Mouse (Mus musculus) CH12.LX (cell line): ENCODE data around the gene Tkfc. TPM values are rescaled to one million over a fixed set of nuclear protein-coding genes. Genes with fewer than 3 reads are reported as not detected.

Experiments used
- DNase-seq: peaks from one replicate; pipeline ENCODE4 v3.0.0-alpha.2; 2013; ENCODE audit errors: extremely low read depth
- H3K27ac ChIP-seq: 2 replicates; pipeline ENCODE4 v1.5.1; 2012; ENCODE audit warnings: low read depth, mild to moderate bottlenecking, control low read depth, moderate library complexity; ENCODE audit not compliant: insufficient read depth
- H3K27me3 ChIP-seq: replicated peaks from 2 replicates; pipeline ENCODE3; 2012; ENCODE audit warnings: inconsistent platforms
- H3K36me3 ChIP-seq, 2 experiments: replicated peaks in 1 of 2; 2 replicates each; pipeline versions ENCODE3 to v1.6.1; 2012; ENCODE audit warnings: inconsistent platforms in 1 of 2, low read length in 1 of 2, mild to moderate bottlenecking in 1 of 2, mixed read lengths in 1 of 2, moderate library complexity in 1 of 2; ENCODE audit not compliant: control insufficient read depth in 1 of 2, insufficient read depth in 1 of 2
- H3K4me1 ChIP-seq, 2 experiments: 2 replicates each; pipeline ENCODE4 v1.6.1; 2012; ENCODE audit warnings: inconsistent platforms in 1 of 2, moderate library complexity in 1 of 2; ENCODE audit not compliant: insufficient read depth in 2 of 2, control insufficient read depth in 1 of 2
- H3K4me2 ChIP-seq: 2 replicates; pipeline ENCODE4 v1.6.1; 2012; ENCODE audit warnings: low read depth, mild to moderate bottlenecking, control low read depth; ENCODE audit not compliant: poor library complexity, insufficient read depth, severe bottlenecking
- H3K4me3 ChIP-seq, 3 experiments: fragments of 150-350 bp in 1 of 3; sonication (generic) in 1 of 3; replicated peaks in 1 of 3; 2 replicates each; pipeline versions ENCODE3 to v1.5.1; 2011 to 2012; ENCODE audit warnings: low read depth in 2 of 3, low read length in 2 of 3, mild to moderate bottlenecking in 2 of 3, moderate library complexity in 2 of 3, control low read depth in 1 of 3, improper control_type of control experiment in 1 of 3, inconsistent platforms in 1 of 3, mixed read lengths in 1 of 3; ENCODE audit not compliant: poor library complexity in 1 of 3
- H3K79me2 ChIP-seq: replicated peaks from 2 replicates; pipeline ENCODE4 v1.6.1; 2012; ENCODE audit warnings: mild to moderate bottlenecking, moderate library complexity; ENCODE audit not compliant: control insufficient read depth, poor library complexity, insufficient read depth, severe bottlenecking; ENCODE audit errors: extremely low read depth
- H3K9ac ChIP-seq: 2 replicates; pipeline ENCODE4 v1.6.1; 2012; ENCODE audit warnings: low read depth, mild to moderate bottlenecking, control low read depth, moderate library complexity; ENCODE audit not compliant: insufficient read depth
- H3K9me3 ChIP-seq: replicated peaks from 2 replicates; pipeline ENCODE3; 2012; ENCODE audit warnings: low read length, inconsistent platforms, mixed read lengths
- BHLHE40 ChIP-seq: IDR thresholded peaks from 2 replicates; pipeline ENCODE4 v1.6.1; 2011; ENCODE audit warnings: mild to moderate bottlenecking, low read depth, low read length, improper control_type of control experiment
- CHD1 ChIP-seq: IDR thresholded peaks from 2 replicates; pipeline ENCODE4 v1.6.1; 2012; ENCODE audit warnings: low read depth, low read length, improper control_type of control experiment, inconsistent platforms
- CHD2 ChIP-seq: IDR thresholded peaks from 2 replicates; pipeline ENCODE4 v1.6.1; 2011; ENCODE audit warnings: low read length, improper control_type of control experiment
- CTCF ChIP-seq, 2 experiments: IDR thresholded peaks in 1 of 2; conservative IDR thresholded peaks in 1 of 2; 2 replicates each; pipeline ENCODE4 v1.5.1; 2011 to 2012; ENCODE audit warnings: low read depth in 2 of 2, low read length in 2 of 2, improper control_type of control experiment in 1 of 2, inconsistent platforms in 1 of 2, mild to moderate bottlenecking in 1 of 2, moderate library complexity in 1 of 2
- E2F4 ChIP-seq: IDR thresholded peaks from 2 replicates; pipeline ENCODE4 v1.6.1; 2011; ENCODE audit warnings: low read depth, low read length, improper control_type of control experiment; ENCODE audit not compliant: insufficient replicate concordance
- EP300 ChIP-seq: IDR thresholded peaks from 2 replicates; pipeline ENCODE4 v1.6.1; 2011; ENCODE audit warnings: low read length, improper control_type of control experiment
- ETS1 ChIP-seq: conservative IDR thresholded peaks from 2 replicates; pipeline ENCODE4 v1.6.1; 2012; ENCODE audit warnings: low read depth, mild to moderate bottlenecking, inconsistent platforms, low read length, improper control_type of control experiment, moderate library complexity
- HCFC1 ChIP-seq: IDR thresholded peaks from 2 replicates; pipeline ENCODE4 v1.6.1; 2012; ENCODE audit warnings: low read depth, mild to moderate bottlenecking, inconsistent platforms, low read length, improper control_type of control experiment
- IRF4 ChIP-seq: IDR thresholded peaks from 2 replicates; pipeline ENCODE4 v1.6.1; 2014; ENCODE audit warnings: low read depth, mild to moderate bottlenecking, inconsistent platforms, low read length, improper control_type of control experiment
- JUN ChIP-seq: IDR thresholded peaks from 2 replicates; pipeline ENCODE4 v1.6.1; 2011; ENCODE audit warnings: low read depth, mild to moderate bottlenecking, low read length, improper control_type of control experiment, moderate library complexity; ENCODE audit not compliant: insufficient read depth
- JUND ChIP-seq: conservative IDR thresholded peaks from 2 replicates; pipeline ENCODE4 v1.6.1; 2011; ENCODE audit warnings: low read depth, low read length, improper control_type of control experiment
- MAFK ChIP-seq: IDR thresholded peaks from 2 replicates; pipeline ENCODE4 v1.6.1; 2011; ENCODE audit warnings: low read length, improper control_type of control experiment; ENCODE audit not compliant: insufficient replicate concordance
- MAX ChIP-seq: IDR thresholded peaks from 2 replicates; pipeline ENCODE4 v1.6.1; 2011; ENCODE audit warnings: low read length, improper control_type of control experiment
- MAZ ChIP-seq: IDR thresholded peaks from 2 replicates; pipeline ENCODE4 v1.6.1; 2012; ENCODE audit warnings: low read depth, mild to moderate bottlenecking, inconsistent platforms, low read length, improper control_type of control experiment, moderate library complexity
- MEF2A ChIP-seq: IDR thresholded peaks from 2 replicates; pipeline ENCODE4 v1.6.1; 2014; ENCODE audit warnings: low read depth, mild to moderate bottlenecking, inconsistent platforms, low read length, improper control_type of control experiment, borderline replicate concordance
- MYC ChIP-seq: IDR thresholded peaks from 2 replicates; pipeline ENCODE4 v1.6.1; 2011; ENCODE audit warnings: low read depth, mild to moderate bottlenecking, improper control_type of control experiment, low read length
- NRF1 ChIP-seq: IDR thresholded peaks from 2 replicates; pipeline ENCODE4 v1.6.1; 2014; ENCODE audit warnings: low read depth, mild to moderate bottlenecking, inconsistent platforms, low read length, improper control_type of control experiment, moderate library complexity
- PAX5 ChIP-seq: IDR thresholded peaks from 2 replicates; pipeline ENCODE4 v1.6.1; 2012; ENCODE audit warnings: low read length, inconsistent platforms, mixed read lengths
- POLR2A ChIP-seq: IDR thresholded peaks from 2 replicates; pipeline ENCODE4 v1.6.1; 2011; ENCODE audit warnings: low read depth, mild to moderate bottlenecking, improper control_type of control experiment, low read length
- POLR2AphosphoS2 ChIP-seq: IDR thresholded peaks from 2 replicates; pipeline ENCODE4 v1.6.1; 2011; ENCODE audit warnings: low read depth, low read length, improper control_type of control experiment
- RAD21 ChIP-seq: IDR thresholded peaks from 2 replicates; pipeline ENCODE4 v1.6.1; 2011; ENCODE audit warnings: low read depth, mild to moderate bottlenecking, low read length, improper control_type of control experiment, moderate library complexity
- SIN3A ChIP-seq: IDR thresholded peaks from 2 replicates; pipeline ENCODE4 v1.6.1; 2012; ENCODE audit warnings: low read length, improper control_type of control experiment, inconsistent platforms
- SMC3 ChIP-seq: IDR thresholded peaks from 2 replicates; pipeline ENCODE4 v1.6.1; 2011; ENCODE audit warnings: low read depth, low read length, improper control_type of control experiment
- TBP ChIP-seq: conservative IDR thresholded peaks from 2 replicates; pipeline ENCODE4 v1.6.1; 2011; ENCODE audit warnings: low read depth, low read length, improper control_type of control experiment
- TCF12 ChIP-seq: IDR thresholded peaks from 2 replicates; pipeline ENCODE4 v1.6.1; 2014; ENCODE audit warnings: low read depth, mild to moderate bottlenecking, inconsistent platforms, low read length, improper control_type of control experiment
- UBTF ChIP-seq: IDR thresholded peaks from 2 replicates; pipeline ENCODE4 v1.6.1; 2012; ENCODE audit warnings: low read depth, mild to moderate bottlenecking, inconsistent platforms, low read length, improper control_type of control experiment, moderate library complexity
- USF1 ChIP-seq: IDR thresholded peaks from 2 replicates; pipeline ENCODE4 v1.6.1; 2014; ENCODE audit warnings: low read depth, mild to moderate bottlenecking, inconsistent platforms, low read length, improper control_type of control experiment
- ZC3H11A ChIP-seq: IDR thresholded peaks from 2 replicates; pipeline ENCODE4 v1.6.1; 2012; ENCODE audit warnings: low read depth, mild to moderate bottlenecking, inconsistent platforms, low read length, improper control_type of control experiment
- ZKSCAN1 ChIP-seq: IDR thresholded peaks from 2 replicates; pipeline ENCODE4 v1.6.1; 2012; ENCODE audit warnings: low read depth, inconsistent platforms, low read length, improper control_type of control experiment, borderline replicate concordance
- ZMIZ1 ChIP-seq: IDR thresholded peaks from 2 replicates; pipeline ENCODE4 v1.6.1; 2012; ENCODE audit warnings: low read depth, mild to moderate bottlenecking, inconsistent platforms, low read length, improper control_type of control experiment
- ZNF384 ChIP-seq: IDR thresholded peaks from 2 replicates; pipeline ENCODE4 v1.6.1; 2012; ENCODE audit warnings: low read depth, low read length, improper control_type of control experiment, inconsistent platforms
- dilution Hi-C: fragments of 300-500 bp; cut with MboI; formaldehyde crosslinking; loops from 2 replicates; pipeline ENCODE4 v1.14.3; 2020; ENCODE audit warnings: low sequenced_read_pairs; ENCODE audit not compliant: extremely low pct_unique_long_range_greater_than_20kb, extremely low pct_ligation_motif_present
- in situ Hi-C: fragments of 300-500 bp; cut with MboI; formaldehyde crosslinking; loops from 3 replicates; pipeline ENCODE4 v1.14.3; 2019; ENCODE audit warnings: low sequenced_read_pairs, low pct_ligation_motif_present, low pct_unique_long_range_greater_than_20kb, mixed read lengths
- polyA plus RNA-seq: library from polyadenylated mRNA; unstranded; fragments of >175 nt; gene quantifications from 2 replicates; pipeline ENCODE4 v1.2.1, GENCODE M21; 2012; ENCODE audit warnings: low read depth; ENCODE audit not compliant: insufficient read length
- total RNA-seq, 2 experiments: library from RNA; depleted of rRNA; stranded (reverse); fragments of 300-350 nt in 1 of 2; fragments of >200 nt in 1 of 2; gene quantifications; 2 replicates each; pipeline ENCODE4 v1.2.3; 2012 to 2014

The Tkfc gene
- total and polyA plus RNA-seq, 3 experiments, result 2.4 to 15.0 (median 11.0) TPM

DNA sequence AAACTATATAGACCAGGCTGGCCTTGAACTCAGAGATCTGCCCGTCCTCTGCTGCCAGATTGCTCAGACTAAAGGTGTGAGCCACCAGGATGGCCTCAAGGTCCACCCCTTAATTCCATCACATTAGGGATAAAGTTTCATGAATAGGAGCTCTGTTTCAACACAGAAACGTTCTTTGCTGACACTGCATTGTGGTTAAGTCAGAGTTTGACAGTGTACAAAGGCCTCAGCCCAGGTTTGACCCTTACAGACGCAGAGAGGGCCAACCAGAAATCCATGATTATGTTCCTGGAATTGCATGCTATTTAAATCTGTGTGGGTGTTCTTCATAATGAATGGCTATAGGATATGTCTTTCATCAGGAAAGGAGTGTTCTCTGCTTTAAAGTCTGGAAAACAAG, 15.2 kb downstream of the Tkfc start:
- Histone ChIP-seq H3K27me3 (no peaks in the 10 kb centered on the region), H3K36me3 (peaks cover 75 to 88% of the 10 kb centered on the region in 2 experiments), H3K4me3 (no peak overlapping the region), H3K4me2 (no peak overlapping the region), H3K79me2 (peaks cover 12% of the 10 kb centered on the region; the same call in 1 of the 2 replicates), H3K9me3 (no peaks in the 10 kb centered on the region), H3K27ac (no peak overlapping the region), H3K9ac (no peak overlapping the region), H3K4me1 (peaks cover 22 to 60% of the 10 kb centered on the region in 2 experiments)
- in situ Hi-C loops (no loop called here), dilution Hi-C loops (no loop called here)
- no peak for TF ChIP-seq POLR2A
- TF ChIP-seq BHLHE40, result no peak
- no peak for TF ChIP-seq ZMIZ1
- TF ChIP-seq JUND, result no peak
- TF ChIP-seq SMC3, result no peak
- no peak for TF ChIP-seq ETS1
- TF ChIP-seq JUN, result no peak
- TF ChIP-seq IRF4, result no peak
- TF ChIP-seq PAX5, result no peak
- no peak for TF ChIP-seq CHD2
- TF ChIP-seq POLR2AphosphoS2, result no peak
- TF ChIP-seq NRF1, result no peak
- TF ChIP-seq USF1, result no peak
- no peak for TF ChIP-seq UBTF
- TF ChIP-seq TCF12, result no peak
- no peak for DNase-seq

DNA sequence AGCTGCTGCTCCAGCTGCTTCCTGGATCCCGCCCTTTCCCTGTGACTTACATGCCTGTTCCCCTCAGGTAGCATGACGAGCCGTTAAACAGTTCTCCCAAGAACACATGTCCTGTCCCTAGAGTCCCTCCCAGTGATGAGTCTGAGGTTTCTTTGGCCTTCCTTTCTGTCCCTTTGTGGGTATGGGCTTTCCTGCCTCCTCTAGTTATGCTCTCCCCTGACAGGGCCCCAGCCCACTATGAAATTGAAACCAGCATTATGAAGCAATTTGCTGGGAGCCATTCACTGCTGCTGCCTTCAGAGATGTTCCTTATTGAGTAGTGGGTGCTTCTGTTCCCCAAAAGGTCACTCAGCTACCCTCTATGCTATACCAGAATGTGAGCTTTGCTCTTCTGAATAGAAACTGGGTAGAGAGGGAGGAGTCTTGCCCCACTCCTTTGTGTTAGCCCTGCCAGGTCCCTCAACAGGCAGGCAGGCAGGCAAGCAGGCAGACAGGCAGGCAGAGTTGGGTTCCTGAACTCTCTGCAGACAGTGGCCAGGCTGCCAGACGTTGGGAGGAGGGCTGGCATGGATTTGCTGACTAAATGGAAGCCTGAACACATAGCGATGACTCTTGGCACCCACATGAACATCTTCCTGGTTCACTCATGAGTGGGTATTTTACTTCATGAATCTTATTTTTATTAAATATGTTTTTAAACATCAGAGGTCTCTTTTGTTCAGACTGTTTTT, 16.2 kb downstream of the Tkfc start:
- peaks cover 25 to 69% of the 10 kb centered on the region in 2 experiments for H3K4me1 ChIP-seq
- TF ChIP-seq SIN3A, result peak; percentile 48; the same call in 1 of the 2 replicates
- TF ChIP-seq BHLHE40, result peak; percentile 26; the same call in 1 of the 2 replicates
- TF ChIP-seq SMC3, result no peak
- TF ChIP-seq POLR2A, result no peak
- no peak for TF ChIP-seq USF1
- TF ChIP-seq IRF4, result peak; percentile 78
- TF ChIP-seq MAFK, result no peak
- TF ChIP-seq EP300, result peak; percentile 36; the same call in 1 of the 2 replicates
- no peak for TF ChIP-seq MYC
- TF ChIP-seq HCFC1, result no peak
- TF ChIP-seq TBP, result no peak
- no peak for TF ChIP-seq MAX
- TF ChIP-seq CHD1, result no peak
- no peak for TF ChIP-seq ZMIZ1
- 0 out of 2 replicates have a peak, but pooled peaks have one; percentile 13 for TF ChIP-seq MEF2A
- no peak for TF ChIP-seq RAD21
- TF ChIP-seq MAZ, result 0 out of 2 replicates have a peak, but pooled peaks have one; percentile 26
- TF ChIP-seq POLR2AphosphoS2, result no peak
- TF ChIP-seq CTCF (conservative IDR thresholded peaks at IDR 0.05 in 1 of 2, IDR thresholded peaks at IDR 0.05 in 1 of 2; ENCODE audit: low read depth in 2 of 2, low read length in 2 of 2), result no peak
- TF ChIP-seq ZC3H11A, result no peak
- no peak for TF ChIP-seq ZKSCAN1
- TF ChIP-seq UBTF, result no peak
- TF ChIP-seq ZNF384, result no peak
- TF ChIP-seq E2F4, result no peak

More for the DNA sequence above, 16.2 kb downstream of the Tkfc start:
- Histone ChIP-seq H3K27ac (peak overlapping the region; percentile 79), H3K4me3 (no peak overlapping the region), H3K36me3 (peaks cover 64 to 86% of the 10 kb centered on the region in 2 experiments), H3K9ac (no peak overlapping the region), H3K9me3 (no peaks in the 10 kb centered on the region), H3K79me2 (peaks cover 12% of the 10 kb centered on the region; the same call in 1 of the 2 replicates), H3K27me3 (no peaks in the 10 kb centered on the region), H3K4me2 (peak overlapping the region; percentile 6; the same call in 1 of the 2 replicates)
- in situ Hi-C loops (no loop called here), dilution Hi-C loops (no loop called here)
- DNase-seq, result no peak
